Mouse (Mus musculus) MEL (cell line): ENCODE measurements around the gene Tmem29.
A peak's percentile ranks its signal among the peaks of the same experiment; 100 is the strongest.
"Not testable (repeated sequence)": the region's sequence is repeated elsewhere in the genome, so short reads cannot be mapped to it uniquely, and the experiment has no call there.

Source experiments
- CTCF ChIP-seq, 3 experiments: IDR thresholded peaks in 2 of 3; conservative IDR thresholded peaks in 1 of 3; 2 replicates each; pipeline ENCODE4 v1.5.1; 2011 to 2012; ENCODE audit warnings: low read length in 3 of 3, low read depth in 2 of 3, mild to moderate bottlenecking in 2 of 3, improper control_type of control experiment in 1 of 3, inconsistent platforms in 1 of 3, mixed read lengths in 1 of 3, moderate library complexity in 1 of 3; ENCODE audit not compliant: control insufficient read depth in 1 of 3, insufficient read depth in 1 of 3, poor library complexity in 1 of 3, severe bottlenecking in 1 of 3
- GATA1 ChIP-seq: IDR thresholded peaks from 2 replicates; pipeline ENCODE4 v1.6.1; 2011; ENCODE audit warnings: low read depth, low read length, improper control_type of control experiment
- HCFC1 ChIP-seq: IDR thresholded peaks from 2 replicates; pipeline ENCODE4 v1.6.1; 2012; ENCODE audit warnings: low read depth, mild to moderate bottlenecking, inconsistent platforms, low read length, improper control_type of control experiment, moderate library complexity
- MAFK ChIP-seq: IDR thresholded peaks from 2 replicates; pipeline ENCODE4 v1.6.1; 2011; ENCODE audit warnings: low read depth, mild to moderate bottlenecking, low read length, improper control_type of control experiment, borderline replicate concordance
- MEF2A ChIP-seq: IDR thresholded peaks from 2 replicates; pipeline ENCODE4 v1.6.1; 2014; ENCODE audit warnings: low read depth, mild to moderate bottlenecking, inconsistent platforms, low read length, improper control_type of control experiment; ENCODE audit not compliant: poor library complexity, insufficient replicate concordance, severe bottlenecking; ENCODE audit errors: extremely low read depth
- NELFE ChIP-seq: IDR thresholded peaks from 2 replicates; pipeline ENCODE4 v1.6.1; 2011; ENCODE audit warnings: low read depth, low read length, improper control_type of control experiment
- POLR2A ChIP-seq, 2 experiments: IDR thresholded peaks; 2 replicates each; pipeline ENCODE4 v1.6.1; 2011 to 2012; ENCODE audit warnings: low read length in 2 of 2, mild to moderate bottlenecking in 2 of 2, control low read depth in 1 of 2, improper control_type of control experiment in 1 of 2, low read depth in 1 of 2, moderate library complexity in 1 of 2; ENCODE audit not compliant: control insufficient read depth in 1 of 2, insufficient read depth in 1 of 2, poor library complexity in 1 of 2
- POLR2AphosphoS2 ChIP-seq: IDR thresholded peaks from 2 replicates; pipeline ENCODE4 v1.6.1; 2011; ENCODE audit warnings: low read length, improper control_type of control experiment
- TBP ChIP-seq: IDR thresholded peaks from 2 replicates; pipeline ENCODE4 v1.8.0; 2011; ENCODE audit warnings: low read depth, low read length, improper control_type of control experiment
- USF1 ChIP-seq: IDR thresholded peaks from 2 replicates; pipeline ENCODE4 v1.6.1; 2014; ENCODE audit warnings: low read depth, mild to moderate bottlenecking, inconsistent platforms, low read length, improper control_type of control experiment, moderate library complexity

- not testable (repeated sequence) for TF ChIP-seq CTCF (IDR thresholded peaks at IDR 0.05 in 2 of 3, conservative IDR thresholded peaks at IDR 0.05 in 1 of 3; ENCODE audit: control insufficient read depth in 1 of 3, insufficient read depth in 1 of 3, low read depth in 2 of 3, low read length in 3 of 3, poor library complexity in 1 of 3, severe bottlenecking in 1 of 3); MEF2A; POLR2AphosphoS2; USF1; POLR2A (IDR thresholded peaks at IDR 0.05; ENCODE audit: control insufficient read depth in 1 of 2, insufficient read depth in 1 of 2, low read depth in 1 of 2, low read length in 2 of 2, poor library complexity in 1 of 2); NELFE; MAFK; TBP; HCFC1
- TF ChIP-seq GATA1: peak; percentile 75
Measured at GRCm38 (mm10) chrX:150466817-150467216, 7.9 kb upstream of the Tmem29 start.
